Mouse (Mus musculus): ENCODE measurements around the gene Gde1.

The Gde1 gene

GRCm38 (mm10) chr7:118706051-118706450 is 473 bp upstream of the Gde1 start:
- no peak for DNase-seq

GRCm38 (mm10) chr7:118704001-118704850 is 1.4 kb downstream of the Gde1 start:
- DNase-seq, result no peak

DNA sequence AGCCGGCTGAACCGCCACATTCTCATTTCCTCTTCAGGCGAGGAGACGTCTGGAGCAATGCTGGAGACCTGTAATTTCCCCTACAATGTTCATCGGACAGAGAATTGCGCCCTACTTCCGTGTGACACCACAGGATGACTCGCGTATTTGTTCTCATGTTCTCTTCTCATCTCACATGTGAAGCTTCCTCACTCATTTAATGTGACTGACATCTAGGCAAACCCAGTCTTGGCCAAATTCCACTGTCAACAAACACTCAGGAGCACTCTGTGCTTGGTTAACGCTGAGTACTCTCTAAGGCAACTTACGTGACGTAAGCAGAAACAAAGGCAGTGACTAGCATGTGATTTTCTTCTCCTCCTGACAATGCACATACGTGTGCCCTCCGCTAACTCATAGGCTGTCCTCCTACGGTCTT is 2.4 kb downstream of the Gde1 start:
- peak; percentile 14 for DNase-seq

DNA sequence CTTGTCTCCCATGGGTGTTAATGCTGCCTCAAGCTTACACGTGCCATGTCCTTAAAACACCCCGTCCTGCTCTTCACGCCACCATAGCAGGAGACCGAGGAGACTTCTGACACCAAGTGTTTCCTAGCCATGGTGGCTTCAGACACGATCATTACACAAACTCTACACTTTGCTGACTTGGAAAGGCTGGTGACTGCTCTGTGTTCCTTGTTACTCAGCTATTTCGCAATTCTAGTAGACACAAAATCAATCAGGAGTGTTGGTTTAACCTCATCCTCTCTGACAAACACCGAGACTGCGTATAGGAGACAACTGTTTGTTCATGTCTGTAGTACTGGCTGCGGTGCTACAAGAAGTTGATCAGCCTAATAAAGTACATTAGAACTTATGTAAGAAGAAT is 6.7 kb downstream of the Gde1 start:
- DNase-seq, result no peak

GRCm38 (mm10) chr7:118697168-118697567 is 8.4 kb downstream of the Gde1 start:
- no peak for DNase-seq

DNA sequence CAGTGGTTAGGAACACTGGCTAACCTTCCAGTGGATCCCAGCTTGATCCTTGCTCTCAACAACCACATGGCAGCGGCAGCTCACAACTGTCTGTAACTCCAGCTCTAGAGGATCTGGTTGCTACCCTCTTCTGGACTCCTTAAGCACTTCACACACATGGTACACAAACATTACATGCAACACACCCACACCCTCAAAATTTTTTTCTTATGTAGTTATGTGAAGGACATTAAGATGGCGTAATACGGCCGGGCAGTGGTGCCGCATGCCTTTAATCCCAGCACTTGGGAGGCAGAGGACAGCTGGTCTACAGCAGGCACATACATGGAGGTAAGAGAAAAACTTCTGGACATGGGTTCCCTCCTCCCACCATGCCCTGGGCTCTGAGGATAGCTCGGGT is 9.4 kb downstream of the Gde1 start:
- no peak for DNase-seq

DNA sequence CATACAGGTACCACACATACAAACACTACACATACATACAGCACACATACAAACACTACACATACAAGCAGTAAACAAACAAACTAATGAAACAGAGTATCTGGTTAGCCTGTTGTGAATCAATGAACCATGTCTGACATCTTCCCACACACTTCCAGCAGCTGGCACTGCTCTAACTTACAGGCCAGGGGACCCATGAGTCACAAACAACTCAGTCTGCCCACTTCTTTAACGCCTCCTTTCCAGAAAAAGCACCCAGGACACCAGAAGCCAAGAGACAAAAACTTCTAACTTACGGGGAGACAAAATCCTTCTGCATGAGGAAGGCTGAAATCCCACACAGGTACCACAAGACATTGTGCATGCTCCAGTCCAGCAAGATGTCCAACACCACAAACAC is 14.3 kb downstream of the Gde1 start:
- DNase-seq, result no peak

- no peak for DNase-seq
Observed at GRCm38 (mm10) chr7:118689088-118689487, 16.5 kb downstream of the Gde1 start.

- DNase-seq, result peak; percentile 74
Observed at GRCm38 (mm10) chr7:118688199-118688598, 17.4 kb downstream of the Gde1 start.

DNA sequence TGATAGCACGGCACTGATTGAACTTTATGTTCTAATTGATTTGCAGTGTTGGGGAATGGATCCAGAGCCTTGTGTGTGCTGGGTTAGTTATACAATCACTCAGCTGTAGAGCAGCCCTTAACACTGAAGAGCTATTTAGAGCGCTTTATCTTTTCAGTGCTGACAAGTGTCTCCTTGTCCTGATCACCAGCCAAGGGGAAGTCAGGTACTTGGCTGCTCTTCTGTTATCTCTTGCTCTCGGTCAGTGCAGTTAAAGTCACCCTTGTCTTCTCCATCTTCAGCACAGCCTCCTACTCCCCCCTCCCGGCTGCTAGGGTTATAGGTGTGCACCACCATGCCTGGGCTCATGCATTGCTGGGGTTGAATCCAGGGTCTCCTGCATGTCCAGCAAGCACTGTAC is 28.8 kb downstream of the Gde1 start:
- no peak for DNase-seq

DNA sequence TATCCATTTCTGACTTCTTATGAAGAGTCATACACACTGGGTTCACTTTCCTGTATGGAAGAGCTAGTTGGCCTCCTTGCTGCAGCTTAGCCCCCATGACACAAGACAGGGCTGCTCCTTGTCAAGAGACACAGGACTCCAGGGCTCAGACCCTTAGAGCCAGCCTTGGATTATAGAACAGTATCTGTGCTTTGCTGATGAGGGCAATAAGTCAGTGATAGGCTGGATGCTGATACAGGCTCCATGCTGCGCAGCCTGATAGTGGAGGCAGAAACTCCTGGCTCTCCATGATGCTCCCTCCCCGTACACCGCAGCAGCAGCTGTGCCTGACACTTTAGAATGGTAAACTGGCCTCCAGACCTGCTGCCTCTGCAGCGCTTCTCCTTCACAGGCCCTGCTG is 35.4 kb downstream of the Gde1 start:
- no peak for DNase-seq

GRCm38 (mm10) chr7:118667773-118668172 is 37.8 kb downstream of the Gde1 start:
- DNase-seq, result no peak

GRCm38 (mm10) chr7:118656730-118657129 is 48.8 kb downstream of the Gde1 start:
- DNase-seq, result no peak

GRCm38 (mm10) chr7:118652572-118653295 is 52.8 kb downstream of the Gde1 start:
- DNase-seq, result no peak

GRCm38 (mm10) chr7:118650891-118651290 is 54.7 kb downstream of the Gde1 start:
- DNase-seq, result no peak

GRCm38 (mm10) chr7:118650119-118650518 is 55.5 kb downstream of the Gde1 start:
- DNase-seq, result no peak

DNA sequence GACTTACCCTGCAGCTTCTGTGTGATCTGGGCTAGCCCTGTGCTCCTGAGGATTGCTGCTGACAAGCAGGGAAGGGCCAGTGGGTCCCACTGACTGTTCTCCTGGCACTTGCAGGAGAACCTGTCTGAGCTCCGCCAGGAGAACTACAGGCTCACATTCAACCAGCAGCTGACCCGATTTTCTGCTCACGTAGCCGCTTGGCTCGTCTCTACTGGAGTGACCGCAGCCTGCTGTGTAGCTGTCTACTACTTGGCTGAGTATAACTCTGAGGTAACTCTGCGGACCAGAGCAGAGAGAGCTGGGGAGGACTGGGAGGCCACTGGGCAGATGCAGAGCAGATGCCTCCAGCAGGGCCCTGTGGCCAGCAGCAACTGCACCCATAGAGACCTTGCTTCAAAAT is 56.2 kb downstream of the Gde1 start:
- DNase-seq, result no peak

- no peak for DNase-seq
Observed at GRCm38 (mm10) chr7:118646237-118646636, 59.3 kb downstream of the Gde1 start.

Data from kidney, postnatal 14 days (tissue).